Mouse (Mus musculus): Measurements from ENCODE around the gene Dynlrb1.

GRCm38 (mm10) chr2:155249588-155249987 is 13.3 kb downstream of the Dynlrb1 start:
- TF ChIP-seq CTCF (IDR thresholded peaks at IDR 0.05; ENCODE audit: low read depth): no peak
- TF ChIP-seq EP300 (optimal IDR thresholded peaks at IDR 0.05): no peak
